Mouse (Mus musculus): ENCODE data around the gene Gm20792.
"Not testable (repeated sequence)": the region's sequence is repeated elsewhere in the genome, so short reads cannot be mapped to it uniquely, and the experiment has no call there.

Gm20792 gene

DNA sequence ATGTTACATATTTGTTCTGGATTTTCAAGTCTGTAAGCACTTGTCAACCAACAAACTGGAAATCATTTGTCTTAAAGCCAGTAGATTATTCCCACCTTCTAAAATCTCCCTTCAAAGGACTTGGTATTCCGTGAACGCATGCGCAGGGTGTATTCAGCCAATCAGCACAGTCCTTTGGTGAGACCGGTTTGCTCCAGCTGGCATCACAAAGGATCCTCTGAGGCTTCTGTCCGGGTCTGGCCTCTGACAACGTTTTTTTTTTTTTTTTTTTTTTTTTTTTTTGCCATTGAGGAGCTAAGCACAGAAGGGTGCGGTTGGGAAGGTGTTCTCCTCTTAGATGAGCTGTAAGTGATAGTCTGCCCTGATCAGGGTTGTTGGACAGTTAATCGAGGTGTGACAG is at the start of gene Gm20792:
Gm20792 (plus strand) TSS at position 301 of the 400 bp plus-strand sequence.
- DNase-seq (ENCODE audit: low read depth) = not testable (repeated sequence)
